Mouse (Mus musculus): Measurements from ENCODE around the gene Tle3. TPM values are rescaled to one million over a fixed set of nuclear protein-coding genes. Genes with fewer than 3 reads are reported as not detected.

Tle3 gene
- total RNA-seq, 4 experiments from 2014 or later = 3.2 to 6.7 (median 4.3) TPM

DNA sequence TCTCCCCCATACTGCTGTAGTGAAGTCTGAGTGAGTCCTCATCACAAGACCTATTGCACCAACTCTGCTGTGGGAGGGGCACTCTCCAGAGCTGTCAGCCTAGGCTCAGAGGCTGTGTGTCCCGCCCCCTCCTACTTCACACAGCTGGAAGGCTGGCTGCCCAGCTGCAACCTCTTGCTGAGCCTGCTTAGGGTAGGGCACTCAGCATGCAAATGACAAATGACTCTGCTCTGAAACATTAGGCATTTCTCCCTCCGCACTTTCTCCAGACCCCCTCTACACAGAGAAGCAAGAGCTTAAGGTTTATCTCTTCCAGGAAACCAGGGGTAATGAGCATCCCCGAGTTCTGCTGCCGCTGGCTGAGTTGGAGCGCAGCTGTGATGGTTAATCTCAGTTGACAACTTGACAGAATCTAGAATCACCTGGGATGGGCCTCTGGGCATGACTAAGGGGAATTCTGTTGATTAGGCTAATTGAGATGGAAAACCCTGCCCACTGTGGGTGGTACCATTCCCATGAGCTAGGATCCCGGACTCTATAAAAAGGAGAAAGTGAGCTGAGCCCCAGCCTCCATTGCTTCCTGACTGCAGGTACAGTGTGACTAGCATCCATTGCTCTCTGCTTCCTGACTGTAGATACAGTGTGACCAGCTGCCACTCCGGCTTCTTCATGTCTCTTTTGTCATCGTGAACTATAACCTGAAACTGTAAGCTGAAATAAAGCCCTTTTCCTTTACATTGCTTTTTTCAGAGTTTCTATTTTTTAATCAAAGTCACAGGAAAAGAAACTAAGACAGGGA lies 63.2 kb downstream of the Tle3 start:
- peak; percentile 22 to 53 for DNase-seq (ENCODE audit: low spot score in 2 of 2)

GRCm38 (mm10) chr9:61436104-61436503 lies 63.9 kb downstream of the Tle3 start:
- peak in 1 of 2 experiments; percentile 41 for DNase-seq (ENCODE audit: low spot score in 2 of 2)

GRCm38 (mm10) chr9:61436761-61437160 lies 64.6 kb downstream of the Tle3 start:
- DNase-seq (ENCODE audit: low spot score in 2 of 2) = no peak

GRCm38 (mm10) chr9:61439092-61439491 lies 66.9 kb downstream of the Tle3 start:
- DNase-seq (ENCODE audit: low spot score in 2 of 2) = no peak

- DNase-seq (ENCODE audit: low spot score in 2 of 2) = no peak
Observed at GRCm38 (mm10) chr9:61439979-61440378, 67.8 kb downstream of the Tle3 start.

DNA sequence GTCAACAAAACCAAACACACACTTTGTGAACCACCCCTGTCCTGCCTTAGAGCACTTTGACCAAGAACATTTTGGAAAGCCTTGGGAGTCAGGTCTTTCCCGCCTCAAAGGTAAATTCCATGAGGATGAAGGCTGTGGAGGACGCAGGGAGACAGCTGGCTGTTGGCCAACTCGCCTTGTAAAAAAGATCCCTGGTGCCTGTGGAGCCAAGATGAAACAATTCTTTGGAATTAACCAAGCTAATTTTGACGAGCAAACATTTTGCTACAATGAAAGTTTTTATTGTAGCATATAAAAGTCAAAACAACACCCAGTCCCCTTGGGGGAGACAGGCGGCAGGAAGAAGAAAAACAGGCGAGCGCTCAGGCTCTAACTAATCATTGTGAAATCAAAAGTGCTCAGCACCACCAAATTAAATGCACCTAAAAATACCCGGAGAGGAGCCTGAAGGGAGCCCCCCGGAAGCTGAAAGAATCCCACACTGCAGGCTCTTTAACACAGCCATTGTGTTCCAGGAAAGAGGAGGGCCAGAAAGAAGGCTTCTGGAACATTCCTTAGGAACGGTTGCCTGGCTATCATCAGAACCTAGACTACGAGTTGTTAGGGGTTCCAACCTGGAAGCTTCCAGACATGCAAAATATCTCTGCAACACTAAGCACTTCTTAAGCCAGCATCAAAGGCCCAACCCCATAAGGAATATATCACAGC lies 69.2 kb downstream of the Tle3 start:
- no peak for DNase-seq (ENCODE audit: low spot score in 2 of 2)

DNA sequence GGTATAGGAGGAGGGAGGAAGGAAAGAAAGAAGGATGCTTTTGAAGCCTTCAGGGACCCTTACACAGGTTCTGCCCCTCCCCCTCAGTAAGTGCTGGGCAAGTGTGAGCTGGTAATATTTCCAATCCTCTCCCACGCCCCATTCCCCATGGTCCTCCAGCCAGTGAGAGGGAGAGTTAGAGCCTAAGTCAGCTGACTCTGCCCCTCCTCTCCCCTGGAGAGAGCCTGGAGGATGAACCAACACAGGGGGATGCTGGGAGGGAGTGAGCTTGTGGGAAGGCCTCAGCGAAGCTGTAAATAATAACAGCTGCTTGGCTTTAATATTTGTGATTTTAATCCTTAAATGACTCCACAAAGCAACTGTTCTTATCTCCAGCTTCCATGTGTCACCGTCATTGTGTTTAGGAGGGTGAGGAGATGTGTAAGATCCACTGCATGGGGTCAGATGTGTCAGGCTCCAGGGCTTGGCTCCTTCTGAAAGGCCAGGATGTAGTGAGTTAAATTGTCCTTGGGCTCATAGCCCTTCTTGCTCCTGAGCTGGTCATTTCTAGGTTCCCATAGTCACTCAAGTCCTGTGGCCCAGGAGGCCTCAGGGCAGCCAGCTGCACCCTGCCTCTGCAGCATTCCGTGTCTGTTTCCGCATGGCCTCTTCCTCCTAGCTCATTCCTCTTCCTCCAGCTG lies 70.9 kb downstream of the Tle3 start:
- no peak for DNase-seq (ENCODE audit: low spot score in 2 of 2)

DNA sequence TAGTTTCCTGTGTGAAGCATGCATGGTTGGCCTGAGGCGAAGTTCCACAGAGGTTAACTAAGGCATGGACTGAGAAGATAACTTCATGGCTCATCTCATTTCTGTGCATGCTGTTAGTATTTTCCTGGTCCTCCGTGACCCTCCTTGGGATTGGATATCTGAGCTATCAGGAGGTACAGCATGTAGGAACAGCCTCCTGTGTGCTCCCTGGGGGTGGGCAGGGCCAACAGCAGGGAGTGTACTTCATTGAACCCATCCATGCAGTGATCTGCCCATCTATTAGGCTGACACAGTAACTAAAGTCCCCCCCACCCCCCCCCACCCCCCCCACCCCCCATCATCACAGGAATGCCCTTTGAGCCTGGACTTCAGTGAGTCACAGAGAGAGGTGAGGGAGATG lies 73.0 kb downstream of the Tle3 start:
- no peak for DNase-seq (ENCODE audit: low spot score in 2 of 2)

GRCm38 (mm10) chr9:61445711-61446222 lies 73.6 kb downstream of the Tle3 start:
- DNase-seq (ENCODE audit: low spot score in 2 of 2) = peak; percentile 33 to 36

GRCm38 (mm10) chr9:61446965-61447364 lies 74.8 kb downstream of the Tle3 start:
- DNase-seq (ENCODE audit: low spot score in 2 of 2) = no peak

DNA sequence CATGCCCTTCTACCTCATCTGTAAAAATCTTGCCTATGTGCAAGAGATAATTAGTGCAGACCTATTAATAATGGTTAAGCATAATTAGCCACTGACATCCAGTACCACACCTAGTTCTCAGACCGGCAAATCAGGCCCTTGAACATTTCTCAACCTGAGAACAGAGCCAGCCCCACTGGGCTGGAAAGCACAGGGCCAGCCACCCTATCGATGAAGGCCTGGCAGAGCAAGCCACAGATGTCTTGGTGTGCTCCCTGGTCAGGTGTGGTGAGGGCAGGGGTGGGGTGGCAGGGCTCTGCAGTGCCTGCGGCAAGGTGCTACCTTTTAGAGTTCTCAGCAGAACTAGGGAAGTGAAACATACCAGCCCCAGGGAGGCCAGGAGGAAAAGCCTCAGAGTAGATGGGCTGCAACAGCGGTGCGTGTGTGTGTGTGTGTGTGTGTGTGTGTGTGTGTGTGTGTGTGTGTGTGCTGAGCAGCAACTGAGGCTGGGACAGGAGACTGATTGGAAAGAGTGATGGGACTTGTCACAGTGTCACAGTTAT lies 77.3 kb downstream of the Tle3 start:
- DNase-seq (ENCODE audit: low spot score in 2 of 2) = no peak

DNA sequence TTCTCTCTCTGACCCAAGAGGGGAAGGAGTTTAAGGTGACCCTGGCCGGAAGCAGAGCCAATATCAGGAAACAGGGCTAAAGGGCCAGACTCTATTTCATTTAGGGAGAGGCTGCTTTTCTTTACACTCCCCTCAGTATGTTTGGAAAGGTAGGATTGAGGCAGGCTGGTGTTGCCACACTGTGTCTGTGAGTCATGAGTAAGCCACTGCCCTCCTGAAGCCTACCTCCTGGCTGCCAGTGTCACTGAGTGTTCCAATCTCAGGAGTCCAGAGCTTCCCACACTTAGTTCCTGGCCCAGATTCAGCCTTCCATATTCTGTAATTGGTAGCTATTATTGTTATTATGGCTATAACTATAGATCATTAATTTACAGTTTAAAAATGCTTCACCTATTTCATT lies 79.9 kb downstream of the Tle3 start:
- DNase-seq (ENCODE audit: low spot score in 2 of 2) = no peak

- DNase-seq (ENCODE audit: low spot score in 2 of 2) = no peak
Observed at GRCm38 (mm10) chr9:61455861-61456261, 83.7 kb downstream of the Tle3 start.

- DNase-seq (ENCODE audit: low spot score in 2 of 2) = no peak
Observed at GRCm38 (mm10) chr9:61456441-61457161, 84.4 kb downstream of the Tle3 start.

DNA sequence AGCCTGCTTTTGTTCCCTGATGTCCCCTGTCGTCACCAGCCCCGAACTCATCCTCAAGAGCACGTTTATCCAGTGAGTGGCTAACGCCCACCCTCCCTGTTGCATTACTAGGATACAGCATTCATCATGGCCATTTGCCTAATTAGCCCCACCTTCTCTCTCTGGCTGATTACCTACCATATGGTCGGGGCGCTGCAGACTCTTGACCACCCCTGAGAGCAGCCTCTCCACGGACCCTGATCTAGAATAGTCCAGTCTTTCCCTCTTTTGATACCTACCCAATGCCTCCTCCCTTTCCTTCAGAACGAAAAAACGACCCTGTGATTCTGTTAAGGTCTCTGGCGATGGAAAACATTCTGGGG lies 85.0 kb downstream of the Tle3 start:
- DNase-seq (ENCODE audit: low spot score in 2 of 2) = no peak

DNA sequence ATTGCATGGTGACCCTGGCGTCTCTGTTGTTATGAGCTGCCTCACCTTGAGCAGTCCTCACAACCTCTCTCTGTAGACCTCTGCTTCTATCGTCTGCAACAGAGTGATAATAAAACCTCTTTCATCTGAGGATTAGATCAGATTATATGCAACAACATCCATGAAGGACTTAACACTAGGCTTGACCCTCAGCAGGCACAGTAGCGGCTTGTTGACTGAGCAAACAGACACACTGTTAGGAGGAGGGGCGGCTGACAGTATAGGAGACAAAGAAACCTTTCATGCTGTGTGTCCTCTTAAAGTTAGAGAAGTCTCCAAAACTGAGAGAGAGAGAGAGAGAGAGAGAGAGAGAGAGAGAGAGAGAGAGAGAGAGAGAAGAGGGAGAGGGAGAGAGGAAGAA lies 89.7 kb downstream of the Tle3 start:
- no peak for DNase-seq (ENCODE audit: low spot score in 2 of 2)

- no peak for DNase-seq (ENCODE audit: low spot score in 2 of 2)
Observed at GRCm38 (mm10) chr9:61467436-61467835, 95.3 kb downstream of the Tle3 start.
